ENCODE assay signal across 8 mouse cellular contexts in the genomic region with DNA sequence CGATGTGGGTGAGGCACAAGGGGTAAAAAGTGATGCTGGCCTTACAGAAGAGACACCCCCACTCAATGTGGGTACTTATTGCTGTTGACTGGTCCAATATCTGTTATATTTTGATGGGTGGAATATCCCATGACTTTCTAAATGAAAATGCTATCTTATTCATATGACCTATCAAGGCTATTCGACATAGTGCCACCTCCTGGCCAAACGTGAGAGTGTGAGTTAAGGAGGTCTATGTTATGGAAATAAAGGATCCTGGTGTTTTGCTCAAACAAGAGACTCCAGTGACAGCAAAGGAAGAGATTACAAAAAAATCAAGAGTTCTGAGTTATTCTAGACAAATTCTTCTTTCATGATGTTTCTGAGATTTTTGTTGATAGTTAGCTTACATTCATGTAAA.
A peak's percentile ranks its signal among the peaks of the same experiment; 100 is the strongest.
DNase-seq lines count a peak whose midpoint lies in the region; ATAC-seq lines count a peak whose summit lies in the region.

No protein-coding gene starts in this region.

- no peak for ATAC-seq in granulocyte monocyte progenitor cell, adult 5-6 weeks (replicated peaks; ENCODE audit: poor library complexity, severe bottlenecking)

- DNase-seq in heart, adult 18-20 months, result peak; percentile 5 to 67
- DNase-seq in heart, postnatal 25 days (ENCODE audit: low spot score), result no peak
- peak; percentile 66 for DNase-seq in testis, postnatal 10 days (ENCODE audit: low spot score)
- no peak for DNase-seq in testis, postnatal 14 days (ENCODE audit: low spot score)
- DNase-seq in cerebellum, adult 8-10 months, result peak; percentile 9
- peak; percentile 56 to 75 for DNase-seq in kidney, postnatal 25 days
- DNase-seq in retina, postnatal 1 day, result peak; percentile 56

- intact Hi-C loops in heart, postnatal 25 days (cut with DNase I), result no loop called here

Comparison
In these comparisons a context has a peak if more than half of its experiments do, and no peak if none do; other contexts are left out.
1. DNase-seq: peak in heart, adult 18-20 months (2 of 2), testis, postnatal 10 days (single experiment), cerebellum, adult 8-10 months (single experiment), kidney, postnatal 25 days (2 of 2) and retina, postnatal 1 day (single experiment); none in heart, postnatal 25 days (single experiment) and testis, postnatal 14 days (single experiment).